Mouse (Mus musculus) layer of hippocampus, adult 9-10 months (tissue): ENCODE results near the gene Nav3.

ENCODE experiments used
- DNase-seq: peaks from one replicate; pipeline ENCODE4 v3.0.0; 2022; ENCODE audit warnings: low spot score

Gene Nav3

GRCm38 (mm10) chr10:109919515-109919914 lies 536.5 kb downstream of the Nav3 start:
- no peak for DNase-seq

- no peak for DNase-seq
Observed at GRCm38 (mm10) chr10:109907206-109907605, 548.8 kb downstream of the Nav3 start.

- DNase-seq: no peak
Observed at GRCm38 (mm10) chr10:109906413-109906785, 549.6 kb downstream of the Nav3 start.

DNA sequence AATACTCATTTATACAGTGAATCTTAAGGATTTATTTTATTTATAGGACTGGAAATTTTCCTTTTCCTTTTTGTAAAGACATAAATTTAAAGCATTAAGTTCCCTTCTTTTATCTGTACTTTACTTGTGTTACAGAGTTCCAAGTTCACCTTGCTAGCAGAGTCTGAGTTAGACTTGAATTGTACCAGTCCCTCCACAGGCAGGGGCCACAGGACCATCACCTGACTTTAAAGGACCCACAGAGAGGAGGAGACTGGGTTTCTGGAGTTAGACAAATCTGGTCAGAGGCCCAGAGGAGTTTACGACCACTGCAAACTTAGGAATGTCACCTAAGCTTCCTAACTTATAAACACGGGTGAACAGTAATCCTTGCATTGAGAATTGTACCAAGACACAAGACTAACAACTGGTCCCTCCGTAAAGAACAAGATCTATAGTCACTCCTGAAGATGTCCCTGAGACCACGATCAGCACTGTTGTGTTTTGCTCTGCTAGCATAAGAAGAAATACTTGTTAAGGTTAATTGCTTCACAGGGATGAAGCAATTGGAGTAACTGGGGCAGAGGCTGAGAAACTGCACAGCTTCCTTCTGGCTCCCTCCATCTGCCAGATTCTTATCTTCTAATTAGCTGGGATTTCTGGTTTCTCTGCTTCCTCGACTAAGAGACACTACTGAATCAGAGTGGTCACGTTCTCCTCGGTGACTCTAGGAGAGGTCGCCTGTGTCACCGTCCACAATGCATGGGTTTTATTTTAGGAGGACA lies 550.2 kb downstream of the Nav3 start:
- DNase-seq: no peak

- no peak for DNase-seq
Observed at GRCm38 (mm10) chr10:109904841-109905240, 551.2 kb downstream of the Nav3 start.

GRCm38 (mm10) chr10:109903701-109904555 lies 552.1 kb downstream of the Nav3 start:
- DNase-seq: no peak

DNA sequence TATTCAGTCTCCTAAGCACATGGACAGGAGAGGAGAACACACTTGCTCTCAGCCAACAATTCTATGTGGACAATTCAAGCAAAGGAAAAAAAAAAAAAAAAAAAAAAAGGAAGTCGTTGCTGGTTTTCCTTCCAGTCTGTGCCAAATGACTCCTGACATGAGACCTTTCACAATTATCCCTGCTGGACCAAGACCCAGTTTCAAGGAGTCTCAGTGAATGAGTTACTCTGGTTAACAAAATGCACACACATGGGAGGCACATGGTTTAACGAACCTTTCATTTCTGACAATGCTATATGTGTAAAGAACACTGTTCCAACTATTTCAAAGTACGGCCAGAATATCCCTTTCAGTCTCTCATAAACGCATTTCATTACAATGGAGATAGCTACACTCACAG lies 552.8 kb downstream of the Nav3 start:
- DNase-seq: no peak

DNA sequence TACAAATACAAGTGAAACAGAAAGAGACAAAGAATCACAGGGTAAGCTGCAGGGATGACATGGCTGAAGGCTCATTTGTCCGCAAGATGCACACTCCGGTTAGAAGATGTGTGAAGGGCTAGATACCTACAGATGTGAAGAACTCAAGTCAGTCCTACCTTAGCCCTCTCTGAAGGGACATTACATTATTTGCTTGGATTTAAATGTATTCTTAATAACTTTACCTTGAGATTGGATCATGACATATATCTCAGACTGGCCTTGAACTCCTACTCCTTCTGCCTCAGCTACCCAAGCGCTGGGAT lies 566.9 kb downstream of the Nav3 start:
- no peak for DNase-seq

GRCm38 (mm10) chr10:109888355-109889170 lies 567.4 kb downstream of the Nav3 start:
- no peak for DNase-seq

DNA sequence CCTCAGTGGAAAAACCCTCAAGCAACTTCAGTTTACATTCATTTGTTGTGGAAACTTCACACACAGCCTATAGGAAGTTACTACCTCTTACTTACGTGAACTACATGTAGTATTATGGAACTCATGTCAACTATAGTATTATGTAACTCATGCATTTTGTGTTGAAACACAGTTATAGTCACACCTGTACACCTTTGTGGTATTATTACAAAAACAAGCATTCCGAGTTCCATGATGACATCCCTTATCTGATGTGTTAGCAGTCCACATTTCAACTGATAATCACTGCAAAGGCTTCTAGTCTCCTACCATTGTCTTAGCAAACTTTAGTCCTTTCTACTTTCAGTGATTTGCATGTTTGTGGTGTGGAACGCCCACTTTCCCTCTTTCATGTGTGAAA lies 568.8 kb downstream of the Nav3 start:
- DNase-seq: no peak

DNA sequence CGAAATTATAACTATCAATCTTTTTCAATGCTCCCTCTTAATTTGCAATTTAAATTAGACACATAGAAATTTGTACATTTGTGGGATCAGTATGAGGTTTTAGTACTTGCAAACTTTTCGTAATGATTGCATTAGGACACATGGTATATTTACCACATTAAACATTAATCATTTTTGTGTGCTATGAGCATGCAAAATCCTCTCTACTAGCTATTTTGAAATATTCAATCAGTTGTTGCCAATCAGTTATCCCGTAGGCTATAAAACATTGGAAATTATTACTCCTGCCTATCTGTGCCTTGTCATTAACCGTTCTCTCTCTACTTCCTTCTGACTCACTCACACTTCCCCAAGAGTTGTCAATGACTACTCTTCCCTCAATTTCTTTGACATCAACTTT lies 579.9 kb downstream of the Nav3 start:
- DNase-seq: no peak

- DNase-seq: no peak
Observed at GRCm38 (mm10) chr10:109875312-109875830, 580.6 kb downstream of the Nav3 start.

GRCm38 (mm10) chr10:109874652-109875311 lies 581.2 kb downstream of the Nav3 start:
- DNase-seq: no peak

DNA sequence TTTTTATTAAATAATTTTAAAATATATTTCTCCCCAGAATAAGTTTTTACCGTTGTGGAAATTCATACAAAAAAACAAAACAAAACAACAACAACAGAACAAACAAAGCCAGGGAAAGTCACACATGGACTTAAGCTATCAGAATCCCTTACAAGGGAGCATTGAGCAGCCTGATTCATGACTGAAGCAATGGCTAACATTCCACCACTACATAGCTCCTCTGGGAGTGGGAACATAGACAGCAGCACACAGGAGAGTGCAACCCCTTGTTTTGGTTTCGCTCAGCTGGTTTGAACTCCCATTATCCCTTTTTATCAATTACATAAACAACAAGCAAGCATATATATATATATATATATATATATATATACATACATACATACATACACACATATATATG lies 589.9 kb downstream of the Nav3 start:
- no peak for DNase-seq

DNA sequence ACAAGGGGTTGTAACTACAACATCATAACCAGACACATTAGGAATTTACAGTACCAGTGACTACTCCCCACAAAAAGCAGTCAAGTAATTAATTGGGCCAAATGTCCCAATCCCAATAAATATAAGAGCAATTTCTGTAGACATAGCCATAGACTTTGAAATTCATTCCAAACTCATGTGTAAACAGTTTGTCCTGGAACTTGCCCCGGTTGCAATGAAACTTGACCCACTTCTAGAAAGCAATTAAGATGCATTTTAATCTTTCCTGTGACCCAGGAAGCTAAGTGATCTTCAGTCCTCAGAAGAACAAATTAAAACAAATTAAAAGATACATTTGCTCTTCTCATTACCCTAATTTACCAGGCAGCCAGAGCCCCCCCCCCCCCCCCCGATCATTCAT lies 590.6 kb downstream of the Nav3 start:
- DNase-seq: no peak

DNA sequence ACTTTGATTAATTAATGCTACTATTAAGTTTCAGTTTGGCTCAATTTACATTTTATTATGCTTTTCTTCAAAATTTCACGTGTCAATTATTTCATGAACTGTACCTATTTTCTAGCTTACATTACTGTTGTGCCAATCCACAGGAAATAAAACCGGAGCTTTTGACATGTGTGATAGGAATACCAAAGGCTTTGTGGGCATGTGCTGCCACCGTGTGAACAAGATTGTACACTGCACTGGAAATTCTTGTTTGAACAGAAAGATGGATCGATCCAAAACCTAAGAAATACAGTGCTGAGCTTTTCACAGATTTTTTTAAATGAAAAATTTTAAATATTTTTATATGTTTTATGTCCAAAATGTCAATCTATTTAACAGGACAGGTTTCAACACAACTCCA lies 591.3 kb downstream of the Nav3 start:
- peak; percentile 67 for DNase-seq

- no peak for DNase-seq
Observed at GRCm38 (mm10) chr10:109861275-109861674, 594.7 kb downstream of the Nav3 start.

DNA sequence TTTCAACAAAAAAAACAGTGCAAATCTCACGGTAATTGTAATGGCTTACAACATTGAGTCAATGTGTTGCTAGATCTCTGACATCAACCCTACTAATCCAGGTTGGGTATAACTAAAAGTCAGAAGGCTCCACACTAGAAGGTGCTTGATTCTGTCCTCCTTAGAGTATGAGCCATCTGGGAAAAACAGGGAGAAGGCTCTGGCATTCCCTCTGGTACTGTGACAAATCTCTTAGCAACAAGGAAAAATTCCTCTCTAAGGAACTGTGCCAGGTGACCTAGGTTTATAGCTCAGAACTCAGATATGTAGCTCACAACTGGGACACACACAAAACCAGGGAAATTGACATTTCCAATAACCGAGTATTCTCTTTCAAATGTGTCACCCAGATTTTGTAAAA lies 597.4 kb downstream of the Nav3 start:
- DNase-seq: no peak

DNA sequence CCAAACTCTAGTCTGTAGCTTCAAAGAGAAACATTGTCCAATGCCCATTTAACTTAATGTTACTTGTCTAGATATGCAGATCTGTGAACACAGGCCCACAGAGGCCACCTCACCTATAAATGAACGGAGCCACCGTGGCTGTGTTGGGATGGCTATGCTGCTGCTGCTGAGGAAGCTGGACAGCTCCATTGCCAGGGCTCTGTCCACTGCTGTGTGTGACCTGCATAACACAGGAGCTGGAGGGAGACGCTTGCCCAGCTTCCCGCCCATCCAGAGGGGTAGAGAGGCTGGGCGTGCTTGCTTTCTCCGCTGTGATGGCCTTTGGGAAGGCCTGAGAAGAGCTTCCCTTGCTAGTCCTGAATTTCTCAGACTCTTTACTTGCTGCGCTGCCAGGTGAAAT lies 603.6 kb downstream of the Nav3 start:
- no peak for DNase-seq

GRCm38 (mm10) chr10:109847631-109848030 lies 608.4 kb downstream of the Nav3 start:
- no peak for DNase-seq

GRCm38 (mm10) chr10:109843661-109844060 lies 612.3 kb downstream of the Nav3 start:
- no peak for DNase-seq

DNA sequence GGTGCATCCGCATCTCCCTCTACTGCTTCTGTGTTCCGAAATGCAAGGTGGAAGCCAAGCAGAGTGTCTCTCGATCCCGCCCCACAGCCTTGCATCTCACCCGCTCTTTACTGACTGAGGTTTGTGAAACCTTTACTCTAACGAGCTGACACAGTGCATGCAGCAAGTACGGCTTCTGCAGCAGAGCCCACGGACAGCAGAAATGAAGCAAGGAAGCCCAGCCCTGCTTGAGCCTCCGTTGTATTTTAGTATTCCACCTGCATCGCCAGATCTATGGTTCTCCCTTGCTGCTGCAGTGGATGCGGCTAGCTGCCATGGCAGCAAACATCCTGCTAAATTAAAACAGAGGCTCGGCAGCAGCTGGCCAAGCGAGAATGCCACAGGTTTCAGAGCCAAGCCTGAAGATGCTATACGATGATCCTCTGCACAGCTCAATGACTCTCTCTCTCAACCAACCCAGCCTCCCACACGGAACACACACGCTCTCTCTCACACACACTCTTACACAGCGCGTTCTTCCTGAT lies 623.2 kb downstream of the Nav3 start:
- DNase-seq: peak; percentile 29
